Mouse (Mus musculus): Measurements from ENCODE around the gene Ddx19a.
"Not testable (repeated sequence)": the region's sequence is repeated elsewhere in the genome, so short reads cannot be mapped to it uniquely, and the experiment has no call there.

Ddx19a gene

GRCm38 (mm10) chr8:110969910-110970770 lies 27.5 kb downstream of the Ddx19a start:
- peak; percentile 79 to 83 for DNase-seq

DNA sequence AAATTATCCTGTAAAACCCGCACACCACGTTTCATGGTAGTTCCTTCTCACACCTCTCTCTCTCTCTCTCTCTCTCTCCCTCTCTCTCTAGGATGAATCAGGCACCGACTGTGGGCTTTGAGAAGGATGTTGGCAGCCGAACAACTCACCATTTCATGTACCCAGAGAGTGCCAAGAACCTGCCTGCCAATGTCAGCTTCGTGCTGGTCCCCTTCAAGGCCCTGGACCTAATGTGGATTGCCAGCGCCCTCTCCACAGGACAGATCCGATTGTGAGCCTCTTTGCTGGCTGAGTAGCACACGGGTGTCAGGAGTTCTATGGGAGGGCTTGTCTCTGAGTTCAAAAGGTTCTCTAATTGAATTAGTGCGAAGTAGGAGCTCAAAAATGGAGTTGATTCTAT lies 30.3 kb downstream of the Ddx19a start:
- DNase-seq, result no peak

DNA sequence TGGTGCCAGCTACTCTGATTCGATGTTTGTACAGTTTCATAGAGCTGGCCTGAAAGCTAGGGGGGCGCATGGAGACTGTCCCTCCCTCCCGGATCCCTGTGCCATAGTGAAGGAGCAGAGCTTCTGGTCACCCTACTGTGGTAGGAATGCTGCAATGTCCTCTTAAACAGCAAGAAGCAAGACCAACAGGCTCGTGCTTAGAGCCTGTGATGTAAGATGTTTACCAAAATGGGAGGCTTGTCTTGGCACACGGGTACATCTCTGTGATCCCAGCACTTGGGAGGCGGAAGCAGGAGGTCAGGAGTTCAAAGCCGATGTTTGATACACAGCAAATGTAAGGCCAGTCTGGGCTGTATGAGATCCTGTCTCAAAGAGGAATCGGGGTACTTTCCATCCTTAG lies 31.0 kb downstream of the Ddx19a start:
- no peak for DNase-seq

DNA sequence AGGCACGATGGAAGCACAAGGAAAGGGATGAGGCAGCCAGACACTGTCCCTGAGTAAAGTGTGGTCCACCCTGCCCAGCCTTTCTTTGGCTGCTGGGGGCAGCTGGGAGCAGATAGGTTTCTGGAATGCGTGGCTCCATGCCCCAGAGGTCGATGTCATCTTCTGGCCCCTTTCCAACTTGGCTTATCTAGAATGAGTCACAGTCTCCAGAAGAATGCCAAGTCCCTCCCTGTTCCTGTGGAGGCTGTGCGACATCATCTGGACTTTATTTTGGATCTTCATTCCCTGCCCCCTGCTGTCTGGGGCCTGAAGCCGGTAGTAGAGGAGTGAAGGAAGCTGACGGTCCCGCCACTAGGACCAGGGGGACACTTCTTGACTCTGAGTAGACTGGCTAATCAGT lies 32.0 kb downstream of the Ddx19a start:
- no peak for DNase-seq

DNA sequence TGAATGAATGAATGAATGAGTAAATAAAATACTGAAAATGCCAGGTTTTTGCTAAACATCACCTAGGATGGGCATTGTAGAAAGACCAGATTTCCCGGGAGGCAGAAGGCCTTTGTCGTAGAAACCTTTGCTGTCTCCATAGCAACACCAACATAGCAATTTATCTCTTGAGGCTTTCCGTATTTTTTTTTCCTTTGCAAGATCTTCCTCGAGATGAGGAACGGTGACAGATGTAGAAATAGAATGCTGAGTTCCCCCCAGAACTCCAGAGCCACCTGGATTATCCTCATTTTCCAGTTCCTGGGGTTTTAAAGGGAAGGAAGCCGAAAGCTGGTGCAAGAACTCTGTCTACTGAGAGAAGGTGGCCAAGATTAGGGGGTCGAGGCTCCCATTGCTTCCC lies 32.9 kb downstream of the Ddx19a start:
- no peak for DNase-seq

DNA sequence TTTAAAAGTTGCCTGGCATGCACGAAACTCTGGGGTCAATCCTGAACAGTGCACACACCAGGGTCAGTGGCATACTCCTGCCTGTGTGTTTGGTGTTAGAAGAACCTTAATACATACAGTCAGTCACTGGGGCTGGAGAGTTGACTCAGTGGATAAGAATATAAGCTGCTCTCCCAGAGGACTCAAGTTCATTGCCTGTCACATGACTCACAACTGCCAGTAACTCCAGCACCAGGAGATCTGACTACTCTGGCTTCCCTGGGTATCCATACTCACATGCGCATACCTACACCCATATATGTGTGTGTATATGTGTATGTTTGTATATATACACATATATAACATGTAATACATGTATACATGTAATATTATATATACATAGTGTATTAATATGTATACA lies 34.5 kb downstream of the Ddx19a start:
- no peak for DNase-seq

DNA sequence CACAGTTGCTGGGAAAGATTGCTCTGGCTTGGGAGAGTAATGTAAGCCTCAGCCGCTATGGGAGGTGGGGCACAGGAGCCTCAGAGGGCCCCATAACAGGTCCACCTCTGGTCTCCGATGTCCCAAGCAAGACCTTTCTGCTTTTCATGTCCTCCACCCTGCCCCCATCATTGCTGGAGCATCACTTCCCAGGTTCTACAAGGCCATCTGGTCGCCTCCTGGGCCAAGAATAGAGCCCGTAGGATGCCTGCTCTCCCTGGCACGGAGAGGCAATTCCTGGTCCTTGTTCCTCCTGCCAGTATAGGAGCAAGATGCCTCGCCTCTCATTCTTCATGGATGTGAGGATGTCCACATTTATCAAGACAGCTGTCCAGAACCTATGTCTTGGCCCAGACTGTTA lies 37.7 kb downstream of the Ddx19a start:
- DNase-seq, result no peak

DNA sequence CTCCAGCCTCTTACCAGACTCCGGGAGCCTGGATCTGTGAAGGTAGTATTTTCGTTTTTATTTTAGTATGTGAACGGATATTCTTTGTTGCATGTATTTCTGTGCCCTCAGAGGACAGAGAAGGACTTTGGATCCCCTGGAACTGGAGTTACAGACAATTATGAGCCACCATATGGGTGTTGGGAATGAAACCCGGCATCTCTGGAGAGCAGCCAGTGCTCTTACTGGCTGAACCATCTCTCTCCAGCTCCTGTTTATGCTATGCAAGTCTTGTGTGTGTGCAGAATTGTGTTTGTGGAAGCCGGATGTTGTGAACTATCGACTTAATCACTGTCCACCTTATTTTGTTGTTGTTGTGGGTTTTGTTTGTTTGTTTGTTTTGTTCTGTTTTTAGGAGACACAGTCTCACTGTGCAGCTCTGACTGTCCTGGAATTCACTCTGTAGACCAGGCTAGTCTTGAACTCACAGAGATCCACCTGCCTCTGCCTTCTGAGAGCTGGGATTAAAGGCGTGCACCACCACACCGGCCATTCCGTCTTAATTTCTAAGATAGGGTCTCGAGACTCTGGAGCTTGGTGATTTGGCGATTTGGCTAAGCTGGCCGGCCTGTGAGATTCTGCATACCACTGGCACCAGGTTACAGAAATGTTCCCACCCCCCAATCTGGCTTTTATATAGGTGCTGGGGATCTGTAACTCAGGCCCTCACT lies 38.4 kb downstream of the Ddx19a start:
- DNase-seq, result no peak

GRCm38 (mm10) chr8:110958553-110958952 lies 39.0 kb downstream of the Ddx19a start:
- not testable (repeated sequence) for DNase-seq

DNA sequence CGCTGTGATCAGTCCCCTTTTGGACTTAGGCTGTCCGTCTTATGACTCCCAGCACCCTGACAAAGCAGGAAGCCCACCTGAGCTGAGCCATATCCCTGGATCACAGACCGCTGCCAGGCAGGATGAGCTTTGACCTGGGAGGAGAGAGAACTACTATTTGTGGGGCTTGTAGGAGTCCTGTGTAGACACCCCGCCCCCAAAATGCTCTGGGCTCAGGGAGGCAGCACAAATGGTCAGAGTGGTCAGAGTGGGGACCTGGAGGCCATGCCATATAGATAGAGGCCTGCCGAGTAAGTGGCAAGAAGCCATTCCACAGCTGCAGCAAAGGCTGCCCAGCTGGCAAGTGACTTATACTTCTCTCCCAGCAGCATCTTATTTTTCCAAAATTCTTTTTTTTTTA lies 39.5 kb downstream of the Ddx19a start:
- no peak for DNase-seq

- DNase-seq, result no peak
Observed at GRCm38 (mm10) chr8:110957471-110957870, 40.1 kb downstream of the Ddx19a start.

DNA sequence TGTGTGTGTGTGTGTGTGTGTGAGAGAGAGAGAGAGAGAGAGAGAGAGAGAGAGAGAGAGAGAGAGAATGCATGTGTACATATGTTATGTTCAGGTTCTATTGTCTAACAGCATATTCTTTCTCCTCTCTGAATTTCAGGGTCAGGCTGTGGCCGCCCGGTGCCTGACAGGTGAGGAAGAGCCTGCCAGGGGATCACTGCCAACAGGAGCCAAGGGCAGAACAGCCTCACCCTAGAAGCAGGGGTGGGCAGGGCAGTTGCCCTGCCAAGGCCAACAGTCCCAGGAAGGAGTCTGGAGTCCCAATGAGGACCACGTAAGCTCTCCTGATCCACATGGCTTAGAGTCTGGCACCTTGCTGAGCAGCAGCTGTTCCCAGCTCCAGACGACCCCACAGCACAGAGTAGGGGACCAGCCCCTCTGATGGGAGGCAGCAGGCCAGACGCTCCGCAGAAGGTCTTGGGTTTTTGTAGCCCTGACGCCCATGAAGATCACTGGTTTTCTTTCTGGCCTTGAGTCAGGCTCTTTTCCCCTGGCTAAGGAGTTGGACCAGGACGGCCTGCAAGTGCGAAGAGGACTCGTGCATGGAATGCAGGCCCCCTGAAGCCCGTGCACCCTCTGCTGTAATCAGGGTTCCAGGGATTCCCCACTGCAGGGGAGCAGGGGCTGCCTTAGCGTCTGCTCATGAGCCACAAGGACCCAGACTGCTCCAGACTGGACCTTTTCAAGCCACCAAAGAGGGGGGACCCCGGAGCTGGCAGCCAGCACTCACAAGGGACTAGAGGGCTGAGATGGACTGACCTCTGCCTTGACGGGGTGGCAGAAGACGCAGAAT lies 40.8 kb downstream of the Ddx19a start:
- DNase-seq, result no peak

GRCm38 (mm10) chr8:110954776-110955175 lies 42.8 kb downstream of the Ddx19a start:
- peak; percentile 33 to 41 for DNase-seq

- peak; percentile 59 to 65 for DNase-seq
Observed at GRCm38 (mm10) chr8:110950065-110950484, 47.5 kb downstream of the Ddx19a start.

DNA sequence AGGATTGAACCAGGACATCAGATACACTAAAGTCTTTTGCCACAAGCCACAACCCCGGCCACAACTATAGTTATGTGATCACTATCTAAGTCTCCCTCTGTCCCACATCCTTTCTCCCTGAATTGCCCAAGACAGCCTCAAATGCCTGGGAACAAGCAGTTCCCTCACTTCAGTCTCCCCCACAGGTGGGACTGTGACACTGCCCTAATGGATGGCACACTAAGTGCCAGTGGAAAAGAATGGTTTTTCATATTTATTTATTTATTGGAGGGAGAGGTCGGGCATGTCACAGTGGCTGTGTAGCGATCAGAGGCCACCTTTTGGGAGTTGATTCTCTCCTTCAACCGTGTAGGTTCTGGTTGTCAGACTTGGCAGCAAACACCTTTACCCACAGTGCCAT lies 51.9 kb downstream of the Ddx19a start:
- DNase-seq, result no peak

DNA sequence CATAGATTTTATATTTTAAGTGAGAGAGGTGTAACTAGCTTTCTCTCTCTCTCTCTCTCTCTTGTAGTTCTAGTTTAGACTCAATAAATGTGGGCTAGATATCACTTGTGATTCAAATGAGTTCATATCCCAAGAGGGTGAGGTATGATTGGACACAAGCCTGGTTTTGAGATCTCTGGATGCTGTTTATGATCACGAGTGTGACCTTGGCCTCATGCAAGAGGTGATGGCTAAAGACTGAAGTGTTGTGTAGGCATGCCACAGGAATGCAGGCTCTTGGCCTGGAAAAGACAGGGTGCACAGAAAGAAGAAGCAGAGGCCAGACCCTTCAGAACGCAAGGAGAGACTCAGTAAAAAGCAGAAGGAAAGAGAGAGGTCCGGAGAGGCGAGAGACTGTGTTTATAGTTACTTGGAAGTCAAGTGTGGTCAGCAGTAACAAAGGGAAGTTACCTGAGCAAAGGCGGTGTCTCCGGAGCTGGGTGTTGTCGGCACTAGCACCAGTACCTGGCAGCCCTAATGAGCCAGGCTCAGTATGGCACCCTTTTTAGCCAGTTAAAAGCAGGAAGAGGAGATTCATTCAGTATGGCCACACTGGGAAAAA lies 53.2 kb downstream of the Ddx19a start:
- no peak for DNase-seq

DNA sequence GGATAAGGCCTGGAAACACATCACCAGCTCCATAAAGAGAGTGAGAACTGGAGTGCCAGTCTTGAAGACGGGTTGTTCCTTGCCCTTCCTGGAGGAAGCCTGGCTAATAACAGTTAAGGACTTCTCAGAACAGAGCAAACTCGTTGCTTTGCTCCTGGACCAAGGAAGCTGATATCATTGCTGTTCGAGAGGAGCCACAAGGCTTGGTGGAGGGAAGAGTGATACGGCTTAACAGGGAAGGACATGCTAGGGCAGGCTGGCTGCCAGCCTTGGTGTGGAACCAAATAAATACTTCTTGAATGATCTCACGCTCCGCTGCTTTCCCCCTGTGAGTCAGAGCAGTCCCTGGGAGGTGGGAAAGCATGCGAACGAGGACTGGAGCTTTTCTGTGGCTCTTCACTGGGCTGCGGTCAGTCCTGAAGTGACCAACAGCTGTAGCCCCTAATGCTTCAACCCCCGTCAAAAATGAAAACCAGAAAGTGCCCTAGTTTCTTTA lies 56.1 kb downstream of the Ddx19a start:
- DNase-seq, result no peak

DNA sequence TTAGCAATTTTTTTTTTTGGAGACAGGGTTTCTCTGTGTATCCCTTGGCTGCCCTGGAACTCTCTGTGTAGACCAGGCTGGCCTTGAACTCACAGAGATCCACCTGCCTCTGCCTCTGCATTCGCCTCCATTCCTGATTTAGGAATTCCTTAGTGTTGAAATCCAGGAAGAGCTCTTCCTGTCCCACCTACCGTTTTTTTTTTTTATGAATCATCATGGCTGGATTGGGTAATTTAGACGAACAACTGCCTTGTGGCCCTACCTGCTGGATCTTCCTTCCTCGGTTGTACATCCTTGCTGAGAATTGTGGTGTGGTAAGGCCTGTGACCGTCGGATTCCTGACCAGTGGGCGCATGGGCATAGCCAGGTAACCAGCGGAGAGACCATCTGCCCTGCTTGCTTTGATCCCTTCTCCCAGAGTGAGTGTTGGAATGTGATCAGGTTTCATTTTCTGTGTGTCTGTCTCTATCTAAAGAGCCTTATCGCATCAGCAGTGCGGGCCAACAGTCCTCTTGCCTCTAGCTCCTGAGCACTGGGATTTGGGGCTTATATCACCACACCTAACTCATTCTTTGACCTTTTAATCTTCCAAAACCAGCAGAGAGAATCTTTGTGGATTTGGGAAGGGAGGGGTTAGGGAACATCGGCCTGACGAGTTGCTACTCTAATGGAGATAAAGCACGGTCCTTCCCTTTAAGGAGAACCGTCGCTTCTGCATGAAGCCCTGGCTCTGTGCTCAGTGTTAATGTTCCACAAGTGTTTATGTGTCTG lies 56.7 kb downstream of the Ddx19a start:
- no peak for DNase-seq

DNA sequence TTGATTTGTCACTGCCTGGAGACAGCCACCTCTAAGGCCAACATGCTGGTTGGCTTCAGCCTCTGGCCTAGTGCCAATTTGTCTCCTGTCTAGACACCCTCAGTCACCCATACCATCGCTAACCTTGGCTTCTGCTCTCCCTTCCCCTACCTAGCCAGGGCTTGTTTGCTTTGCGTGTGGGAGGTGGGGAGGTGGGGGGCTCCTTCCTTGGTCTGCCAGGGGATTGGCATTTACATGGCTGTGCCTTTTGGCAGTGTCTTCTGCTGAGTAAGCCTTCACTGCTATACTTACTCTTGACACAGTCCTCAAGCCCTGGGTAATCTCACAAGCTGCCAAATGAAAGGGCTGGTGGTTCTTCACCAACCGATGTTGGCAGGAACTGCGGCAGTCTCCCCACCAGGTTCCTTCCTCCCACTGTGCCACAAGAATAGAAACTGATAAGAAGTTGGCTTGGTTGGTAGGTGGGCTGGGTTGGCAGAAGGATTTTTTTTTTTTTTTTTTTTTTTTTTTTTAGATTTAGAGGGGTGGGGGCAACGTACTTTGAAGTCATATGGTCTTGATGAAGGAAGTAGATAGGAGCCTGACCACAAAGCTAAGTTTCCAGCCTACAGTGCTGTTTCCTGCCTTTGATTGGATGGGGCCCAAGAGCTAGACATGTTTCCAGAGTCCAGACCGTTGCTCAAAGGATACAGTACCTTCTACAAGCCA lies 58.6 kb downstream of the Ddx19a start:
- peak in 1 of 2 experiments; percentile 20 for DNase-seq

GRCm38 (mm10) chr8:110936217-110936616 lies 61.4 kb downstream of the Ddx19a start:
- DNase-seq, result no peak

GRCm38 (mm10) chr8:110933272-110933671 lies 64.3 kb downstream of the Ddx19a start:
- no peak for DNase-seq

Measured in spleen, adult 18-20 months (tissue).